ENCODE assay signal across 8 mouse cellular contexts in the genomic region with DNA sequence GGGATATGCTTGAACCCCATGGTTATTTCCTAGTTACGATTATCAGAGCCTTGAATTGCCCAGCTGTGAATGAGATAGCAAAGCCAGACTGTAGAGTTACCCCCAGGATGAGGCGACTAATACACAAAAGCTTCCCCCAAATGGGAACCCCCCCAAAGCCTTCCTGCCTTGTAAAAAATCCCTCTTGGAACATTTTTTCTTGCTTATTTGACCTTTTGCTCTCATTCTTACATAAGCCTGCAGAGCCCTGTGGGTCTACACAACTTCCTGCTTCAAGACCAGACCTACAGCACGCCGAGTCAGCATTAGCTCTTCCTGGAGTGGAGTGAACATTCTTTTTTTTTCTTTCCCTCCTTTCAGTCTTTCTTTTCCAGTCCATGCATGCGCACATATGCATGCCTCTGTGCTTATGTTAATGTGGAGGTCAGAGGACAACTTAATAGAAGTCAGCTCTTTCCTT.
DNase-seq lines count a peak whose midpoint lies in the region; ATAC-seq and TF ChIP-seq lines count a peak whose summit lies in the region.

No protein-coding gene starts in this region.

- no peaks in the 10 kb centered on the region for H3K9me3 ChIP-seq in midbrain, embryonic 14.5 days (ENCODE audit: control insufficient read depth, low read length)
- no peaks in the 10 kb centered on the region for H3K9me3 ChIP-seq in midbrain, embryonic 13.5 days
- H3K9me3 ChIP-seq in hindbrain, embryonic 11.5 days (ENCODE audit: control insufficient read depth, low read length), result no peaks in the 10 kb centered on the region

- 51% methylated on average over 5 of the region's 5 CpGs for WGBS in midbrain, embryonic 14.5 days
- 56% methylated on average over 5 of the region's 5 CpGs for WGBS in midbrain, embryonic 13.5 days
- WGBS in hindbrain, embryonic 11.5 days, result 63% methylated on average over 5 of the region's 5 CpGs
- 82% methylated on average over 5 of the region's 5 CpGs for WGBS in cerebellum, adult 2 months

- H3K27me3 ChIP-seq in midbrain, embryonic 14.5 days (ENCODE audit: control insufficient read depth, insufficient read depth, low read length), result no peaks in the 10 kb centered on the region
- H3K27me3 ChIP-seq in midbrain, embryonic 13.5 days, result no peaks in the 10 kb centered on the region
- no peaks in the 10 kb centered on the region for H3K27me3 ChIP-seq in hindbrain, embryonic 11.5 days (ENCODE audit: control insufficient read depth, insufficient read depth, low read length)
- no peaks in the 10 kb centered on the region for H3K27me3 ChIP-seq in cerebellum, adult 2 months (ENCODE audit: control insufficient read depth, insufficient read depth, low read length)

- no peak for ATAC-seq in midbrain, embryonic 14.5 days (ENCODE audit: low FRiP score, low TSS enrichment)
- no peak for ATAC-seq in midbrain, embryonic 13.5 days
- no peak for ATAC-seq in hindbrain, embryonic 11.5 days (ENCODE audit: low FRiP score)

- TF ChIP-seq POLR2A in cerebellum, adult 2 months (IDR thresholded peaks at IDR 0.05; ENCODE audit: borderline replicate concordance, insufficient read depth, low read length), result no peak

- H3K9ac ChIP-seq in midbrain, embryonic 14.5 days (replicated peaks; ENCODE audit: low read length), result no peak overlapping the region
- H3K9ac ChIP-seq in midbrain, embryonic 13.5 days (replicated peaks), result no peak overlapping the region
- no peak overlapping the region for H3K9ac ChIP-seq in hindbrain, embryonic 11.5 days (ENCODE audit: low read depth, low read length)

- no peak overlapping the region for H3K4me2 ChIP-seq in midbrain, embryonic 14.5 days (ENCODE audit: low read length)
- no peak overlapping the region for H3K4me2 ChIP-seq in midbrain, embryonic 13.5 days (replicated peaks)
- no peak overlapping the region for H3K4me2 ChIP-seq in hindbrain, embryonic 11.5 days (replicated peaks; ENCODE audit: low read depth, low read length)

- no peaks in the 10 kb centered on the region for H3K36me3 ChIP-seq in midbrain, embryonic 14.5 days (ENCODE audit: control insufficient read depth, insufficient read depth, low read length)
- H3K36me3 ChIP-seq in midbrain, embryonic 13.5 days, result no peaks in the 10 kb centered on the region
- H3K36me3 ChIP-seq in hindbrain, embryonic 11.5 days (ENCODE audit: control insufficient read depth, insufficient read depth, low read length), result no peaks in the 10 kb centered on the region

- TF ChIP-seq CTCF in cerebellum, adult 2 months (IDR thresholded peaks at IDR 0.05; ENCODE audit: borderline replicate concordance, insufficient read depth, low read depth, low read length), result no peak

- H3K4me3 ChIP-seq in midbrain, embryonic 14.5 days (replicated peaks; ENCODE audit: low read depth, low read length), result no peak overlapping the region
- no peak overlapping the region for H3K4me3 ChIP-seq in midbrain, embryonic 13.5 days (replicated peaks)
- H3K4me3 ChIP-seq in hindbrain, embryonic 11.5 days (ENCODE audit: low read depth, low read length), result no peak overlapping the region
- H3K4me3 ChIP-seq in cerebellum, adult 2 months (replicated peaks; ENCODE audit: insufficient read depth, low read depth, low read length), result no peak overlapping the region

- peak; percentile 19 for DNase-seq in midbrain, embryonic 14.5 days
- DNase-seq in embryo, embryonic 11 days, result peak; percentile 44
- peak; percentile 58 for DNase-seq in kidney, adult 18-20 months
- DNase-seq in lung, postnatal 4 days, result peak; percentile 48 to 68
- DNase-seq in spleen, postnatal 14 days (ENCODE audit: low spot score in 2 of 2), result no peak
- no peak for DNase-seq in hindbrain, embryonic 11.5 days (ENCODE audit: low spot score)
- no peak for DNase-seq in cerebellum, adult 2 months

- no peak overlapping the region for H3K27ac ChIP-seq in midbrain, embryonic 14.5 days (replicated peaks; ENCODE audit: low read depth, low read length)
- no peak overlapping the region for H3K27ac ChIP-seq in midbrain, embryonic 13.5 days
- H3K27ac ChIP-seq in hindbrain, embryonic 11.5 days (ENCODE audit: low read depth, low read length), result no peak overlapping the region
- no peak overlapping the region for H3K27ac ChIP-seq in cerebellum, adult 2 months (ENCODE audit: insufficient read depth, low read length)

- H3K4me1 ChIP-seq in midbrain, embryonic 14.5 days (ENCODE audit: control insufficient read depth, insufficient read depth, low read length), result no peaks in the 10 kb centered on the region
- peaks cover 15% of the 10 kb centered on the region for H3K4me1 ChIP-seq in midbrain, embryonic 13.5 days (replicated peaks)
- H3K4me1 ChIP-seq in hindbrain, embryonic 11.5 days (replicated peaks; ENCODE audit: control insufficient read depth, insufficient read depth, low read length), result no peaks in the 10 kb centered on the region
- peaks cover 23% of the 10 kb centered on the region for H3K4me1 ChIP-seq in cerebellum, adult 2 months (ENCODE audit: control insufficient read depth, insufficient read depth, low read length)

Comparison
In these comparisons a context has a peak if more than half of its experiments do, and no peak if none do; other contexts are left out.
1. DNase-seq: peak in midbrain, embryonic 14.5 days (single experiment), embryo, embryonic 11 days (single experiment), kidney, adult 18-20 months (single experiment) and lung, postnatal 4 days (2 of 2); none in spleen, postnatal 14 days (0 of 2), hindbrain, embryonic 11.5 days (single experiment) and cerebellum, adult 2 months (0 of 2).